Mouse (Mus musculus) CH12.LX (cell line): ENCODE data around the gene AU022252. TPM values are rescaled to one million over a fixed set of nuclear protein-coding genes. Genes with fewer than 3 reads are reported as not detected.

Source experiments
- DNase-seq: peaks from one replicate; pipeline ENCODE4 v3.0.0-alpha.2; 2013; ENCODE audit errors: extremely low read depth
- H3K27ac ChIP-seq: 2 replicates; pipeline ENCODE4 v1.5.1; 2012; ENCODE audit warnings: low read depth, mild to moderate bottlenecking, control low read depth, moderate library complexity; ENCODE audit not compliant: insufficient read depth
- H3K27me3 ChIP-seq: replicated peaks from 2 replicates; pipeline ENCODE3; 2012; ENCODE audit warnings: inconsistent platforms
- H3K36me3 ChIP-seq, 2 experiments: replicated peaks in 1 of 2; 2 replicates each; pipeline versions ENCODE3 to v1.6.1; 2012; ENCODE audit warnings: inconsistent platforms in 1 of 2, low read length in 1 of 2, mild to moderate bottlenecking in 1 of 2, mixed read lengths in 1 of 2, moderate library complexity in 1 of 2; ENCODE audit not compliant: control insufficient read depth in 1 of 2, insufficient read depth in 1 of 2
- H3K4me1 ChIP-seq, 2 experiments: 2 replicates each; pipeline ENCODE4 v1.6.1; 2012; ENCODE audit warnings: inconsistent platforms in 1 of 2, moderate library complexity in 1 of 2; ENCODE audit not compliant: insufficient read depth in 2 of 2, control insufficient read depth in 1 of 2
- H3K4me2 ChIP-seq: 2 replicates; pipeline ENCODE4 v1.6.1; 2012; ENCODE audit warnings: low read depth, mild to moderate bottlenecking, control low read depth; ENCODE audit not compliant: poor library complexity, insufficient read depth, severe bottlenecking
- H3K4me3 ChIP-seq, 3 experiments: fragments of 150-350 bp in 1 of 3; sonication (generic) in 1 of 3; replicated peaks in 1 of 3; 2 replicates each; pipeline versions ENCODE3 to v1.5.1; 2011 to 2012; ENCODE audit warnings: low read depth in 2 of 3, low read length in 2 of 3, mild to moderate bottlenecking in 2 of 3, moderate library complexity in 2 of 3, control low read depth in 1 of 3, improper control_type of control experiment in 1 of 3, inconsistent platforms in 1 of 3, mixed read lengths in 1 of 3; ENCODE audit not compliant: poor library complexity in 1 of 3
- H3K79me2 ChIP-seq: replicated peaks from 2 replicates; pipeline ENCODE4 v1.6.1; 2012; ENCODE audit warnings: mild to moderate bottlenecking, moderate library complexity; ENCODE audit not compliant: control insufficient read depth, poor library complexity, insufficient read depth, severe bottlenecking; ENCODE audit errors: extremely low read depth
- H3K9ac ChIP-seq: 2 replicates; pipeline ENCODE4 v1.6.1; 2012; ENCODE audit warnings: low read depth, mild to moderate bottlenecking, control low read depth, moderate library complexity; ENCODE audit not compliant: insufficient read depth
- H3K9me3 ChIP-seq: replicated peaks from 2 replicates; pipeline ENCODE3; 2012; ENCODE audit warnings: low read length, inconsistent platforms, mixed read lengths
- CHD1 ChIP-seq: IDR thresholded peaks from 2 replicates; pipeline ENCODE4 v1.6.1; 2012; ENCODE audit warnings: low read depth, low read length, improper control_type of control experiment, inconsistent platforms
- CHD2 ChIP-seq: IDR thresholded peaks from 2 replicates; pipeline ENCODE4 v1.6.1; 2011; ENCODE audit warnings: low read length, improper control_type of control experiment
- CTCF ChIP-seq, 2 experiments: IDR thresholded peaks in 1 of 2; conservative IDR thresholded peaks in 1 of 2; 2 replicates each; pipeline ENCODE4 v1.5.1; 2011 to 2012; ENCODE audit warnings: low read depth in 2 of 2, low read length in 2 of 2, improper control_type of control experiment in 1 of 2, inconsistent platforms in 1 of 2, mild to moderate bottlenecking in 1 of 2, moderate library complexity in 1 of 2
- E2F4 ChIP-seq: IDR thresholded peaks from 2 replicates; pipeline ENCODE4 v1.6.1; 2011; ENCODE audit warnings: low read depth, low read length, improper control_type of control experiment; ENCODE audit not compliant: insufficient replicate concordance
- ELF1 ChIP-seq: IDR thresholded peaks from 2 replicates; pipeline ENCODE4 v1.6.1; 2014; ENCODE audit warnings: low read depth, mild to moderate bottlenecking, inconsistent platforms, low read length, improper control_type of control experiment
- ETS1 ChIP-seq: conservative IDR thresholded peaks from 2 replicates; pipeline ENCODE4 v1.6.1; 2012; ENCODE audit warnings: low read depth, mild to moderate bottlenecking, inconsistent platforms, low read length, improper control_type of control experiment, moderate library complexity
- IRF4 ChIP-seq: IDR thresholded peaks from 2 replicates; pipeline ENCODE4 v1.6.1; 2014; ENCODE audit warnings: low read depth, mild to moderate bottlenecking, inconsistent platforms, low read length, improper control_type of control experiment
- JUN ChIP-seq: IDR thresholded peaks from 2 replicates; pipeline ENCODE4 v1.6.1; 2011; ENCODE audit warnings: low read depth, mild to moderate bottlenecking, low read length, improper control_type of control experiment, moderate library complexity; ENCODE audit not compliant: insufficient read depth
- KAT2A ChIP-seq: IDR thresholded peaks from 2 replicates; pipeline ENCODE4 v1.6.1; 2012; ENCODE audit warnings: low read length, improper control_type of control experiment, inconsistent platforms; ENCODE audit not compliant: insufficient replicate concordance
- MEF2A ChIP-seq: IDR thresholded peaks from 2 replicates; pipeline ENCODE4 v1.6.1; 2014; ENCODE audit warnings: low read depth, mild to moderate bottlenecking, inconsistent platforms, low read length, improper control_type of control experiment, borderline replicate concordance
- MXI1 ChIP-seq: IDR thresholded peaks from 2 replicates; pipeline ENCODE4 v1.6.1; 2011; ENCODE audit warnings: mild to moderate bottlenecking, low read depth, low read length, improper control_type of control experiment
- NELFE ChIP-seq: IDR thresholded peaks from 2 replicates; pipeline ENCODE4 v1.6.1; 2011; ENCODE audit warnings: low read depth, low read length, improper control_type of control experiment
- PAX5 ChIP-seq: IDR thresholded peaks from 2 replicates; pipeline ENCODE4 v1.6.1; 2012; ENCODE audit warnings: low read length, inconsistent platforms, mixed read lengths
- TBP ChIP-seq: conservative IDR thresholded peaks from 2 replicates; pipeline ENCODE4 v1.6.1; 2011; ENCODE audit warnings: low read depth, low read length, improper control_type of control experiment
- UBTF ChIP-seq: IDR thresholded peaks from 2 replicates; pipeline ENCODE4 v1.6.1; 2012; ENCODE audit warnings: low read depth, mild to moderate bottlenecking, inconsistent platforms, low read length, improper control_type of control experiment, moderate library complexity
- USF1 ChIP-seq: IDR thresholded peaks from 2 replicates; pipeline ENCODE4 v1.6.1; 2014; ENCODE audit warnings: low read depth, mild to moderate bottlenecking, inconsistent platforms, low read length, improper control_type of control experiment
- ZMIZ1 ChIP-seq: IDR thresholded peaks from 2 replicates; pipeline ENCODE4 v1.6.1; 2012; ENCODE audit warnings: low read depth, mild to moderate bottlenecking, inconsistent platforms, low read length, improper control_type of control experiment
- dilution Hi-C: fragments of 300-500 bp; cut with MboI; formaldehyde crosslinking; loops from 2 replicates; pipeline ENCODE4 v1.14.3; 2020; ENCODE audit warnings: low sequenced_read_pairs; ENCODE audit not compliant: extremely low pct_unique_long_range_greater_than_20kb, extremely low pct_ligation_motif_present
- in situ Hi-C: fragments of 300-500 bp; cut with MboI; formaldehyde crosslinking; loops from 3 replicates; pipeline ENCODE4 v1.14.3; 2019; ENCODE audit warnings: low sequenced_read_pairs, low pct_ligation_motif_present, low pct_unique_long_range_greater_than_20kb, mixed read lengths
- polyA plus RNA-seq: library from polyadenylated mRNA; unstranded; fragments of >175 nt; gene quantifications from 2 replicates; pipeline ENCODE4 v1.2.1, GENCODE M21; 2012; ENCODE audit warnings: low read depth; ENCODE audit not compliant: insufficient read length
- total RNA-seq, 2 experiments: library from RNA; depleted of rRNA; stranded (reverse); fragments of 300-350 nt in 1 of 2; fragments of >200 nt in 1 of 2; gene quantifications; 2 replicates each; pipeline ENCODE4 v1.2.3; 2012 to 2014

Gene AU022252
- total and polyA plus RNA-seq, 3 experiments: 8.7 to 18.8 (median 12.7) TPM

- no peaks in the 10 kb centered on the region for H3K36me3 ChIP-seq
- H3K9ac ChIP-seq: no peak overlapping the region
- no peaks in the 10 kb centered on the region for H3K79me2 ChIP-seq
- TF ChIP-seq CTCF (conservative IDR thresholded peaks at IDR 0.05 in 1 of 2, IDR thresholded peaks at IDR 0.05 in 1 of 2; ENCODE audit: low read depth in 2 of 2, low read length in 2 of 2) (no peak), E2F4 (no peak), ZMIZ1 (no peak), MXI1 (no peak), CHD2 (no peak), TBP (no peak), USF1 (no peak), JUN (no peak)
- DNase-seq: no peak
- H3K27ac ChIP-seq: no peak overlapping the region
- peaks cover 0 to 6% of the 10 kb centered on the region in 2 experiments; a peak in 2 of 4 replicates for H3K4me1 ChIP-seq
- dilution Hi-C loops: no loop called here
- no peaks in the 10 kb centered on the region for H3K9me3 ChIP-seq
- H3K4me2 ChIP-seq: no peak overlapping the region
- peaks cover 4% of the 10 kb centered on the region for H3K27me3 ChIP-seq
- in situ Hi-C loops: no loop called here
- no peak overlapping the region for H3K4me3 ChIP-seq
Measured at GRCm38 (mm10) chr4:119192757-119193156, 39.8 kb downstream of the AU022252 start.

GRCm38 (mm10) chr4:119191273-119191672 is 41.2 kb downstream of the AU022252 start:
- no peak overlapping the region for H3K9ac ChIP-seq
- H3K79me2 ChIP-seq: no peaks in the 10 kb centered on the region
- H3K4me1 ChIP-seq: peaks cover 0 to 6% of the 10 kb centered on the region in 2 experiments; a peak in 2 of 4 replicates
- H3K4me2 ChIP-seq: no peak overlapping the region
- no peak overlapping the region for H3K4me3 ChIP-seq
- peaks cover 8% of the 10 kb centered on the region for H3K27me3 ChIP-seq
- H3K9me3 ChIP-seq: no peaks in the 10 kb centered on the region
- TF ChIP-seq USF1: no peak
- TF ChIP-seq ELF1: no peak
- TF ChIP-seq NELFE: no peak
- TF ChIP-seq UBTF: no peak
- TF ChIP-seq IRF4: no peak
- no peak for TF ChIP-seq PAX5
- TF ChIP-seq TBP: no peak
- TF ChIP-seq ETS1: no peak
- TF ChIP-seq MEF2A: no peak
- TF ChIP-seq KAT2A: no peak
- no peak for TF ChIP-seq CHD1
- no peaks in the 10 kb centered on the region for H3K36me3 ChIP-seq
- in situ Hi-C loops (no loop called here), dilution Hi-C loops (no loop called here)
- DNase-seq: no peak
- no peak overlapping the region for H3K27ac ChIP-seq
